Mouse (Mus musculus) embryonic fibroblast, embryonic 13.5 days (primary cell): Measurements from ENCODE around the gene Vipr1. TPM values are rescaled to one million over a fixed set of nuclear protein-coding genes. Genes with fewer than 3 reads are reported as not detected.

Experiments used
- H3K27ac ChIP-seq: 2 replicates; pipeline ENCODE4 v1.5.1; 2012; ENCODE audit warnings: low read length, control low read depth, inconsistent platforms; ENCODE audit not compliant: insufficient read depth
- H3K4me1 ChIP-seq: 2 replicates; pipeline ENCODE4 v1.6.1; 2011; ENCODE audit warnings: low read length; ENCODE audit not compliant: control insufficient read depth, insufficient read depth
- H3K4me3 ChIP-seq: 2 replicates; pipeline ENCODE4 v1.5.1; 2011; ENCODE audit warnings: mild to moderate bottlenecking, control low read depth, low read length; ENCODE audit not compliant: insufficient read depth
- CTCF ChIP-seq: IDR thresholded peaks from 2 replicates; pipeline ENCODE4 v1.5.1; 2011; ENCODE audit warnings: mild to moderate bottlenecking, control low read depth, low read length, moderate library complexity, borderline replicate concordance; ENCODE audit not compliant: insufficient read depth
- POLR2A ChIP-seq: IDR thresholded peaks from 2 replicates; pipeline ENCODE4 v1.6.1; 2011; ENCODE audit warnings: low read depth, mild to moderate bottlenecking, control low read depth, low read length, moderate library complexity
- polyA plus RNA-seq: library from polyadenylated mRNA; stranded (reverse); fragments of >200 nt; gene quantifications from 2 replicates; pipeline ENCODE4 v1.2.4, GENCODE M21; 2011; ENCODE audit warnings: low read depth; ENCODE audit not compliant: missing spikeins, insufficient read length

Vipr1 gene
- polyA plus RNA-seq, 1 experiment: 0.14 TPM

DNA sequence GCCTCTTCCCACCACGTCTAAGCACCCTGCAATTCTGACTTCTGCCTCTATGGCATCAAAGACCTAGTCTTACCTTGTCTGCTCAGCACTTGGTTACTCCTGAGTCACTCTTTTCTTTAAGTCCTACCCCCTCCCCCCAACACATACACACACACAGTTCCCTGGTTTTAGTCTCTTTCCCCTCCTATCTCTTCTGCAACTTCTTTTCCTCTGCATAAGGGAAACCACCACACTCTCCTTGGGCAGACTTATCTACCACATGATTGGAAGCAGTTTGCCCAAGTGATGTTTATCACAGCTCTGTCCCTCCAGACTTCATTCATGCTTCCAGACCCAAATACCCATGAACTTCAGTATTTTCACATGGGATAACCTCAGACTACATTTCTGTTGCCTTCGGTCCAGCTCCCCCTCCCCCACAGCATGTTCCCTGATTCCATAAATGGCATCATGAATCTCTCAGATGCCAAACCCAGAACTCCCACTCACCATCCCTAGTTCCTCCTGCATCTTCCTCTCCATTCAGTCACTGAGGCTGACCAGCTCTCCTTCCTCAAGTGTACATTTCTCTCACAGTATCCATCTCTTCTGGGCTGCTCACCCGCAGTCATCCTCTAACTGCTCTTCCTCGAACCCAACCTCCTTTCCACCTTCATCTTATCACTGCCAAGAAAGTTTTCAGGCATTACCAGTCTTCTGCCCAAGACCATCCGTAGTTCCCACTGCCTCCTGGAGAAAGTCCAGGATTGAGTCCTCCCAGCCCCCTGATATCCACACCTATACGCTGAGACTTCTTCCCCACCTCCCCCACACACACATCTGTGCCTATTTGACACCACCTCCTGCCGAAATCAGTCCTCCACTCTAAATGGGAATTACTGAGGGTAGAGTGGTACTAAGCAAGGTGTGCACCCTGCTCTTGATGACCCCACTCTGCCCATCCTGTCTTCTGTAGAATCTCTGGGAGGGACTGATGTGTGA lies 66.3 kb downstream of the Vipr1 start:
- H3K27ac ChIP-seq: no peak overlapping the region
- peaks cover 12% of the 10 kb centered on the region for H3K4me1 ChIP-seq
- no peak overlapping the region for H3K4me3 ChIP-seq
- TF ChIP-seq POLR2A (no peak), CTCF (no peak)

DNA sequence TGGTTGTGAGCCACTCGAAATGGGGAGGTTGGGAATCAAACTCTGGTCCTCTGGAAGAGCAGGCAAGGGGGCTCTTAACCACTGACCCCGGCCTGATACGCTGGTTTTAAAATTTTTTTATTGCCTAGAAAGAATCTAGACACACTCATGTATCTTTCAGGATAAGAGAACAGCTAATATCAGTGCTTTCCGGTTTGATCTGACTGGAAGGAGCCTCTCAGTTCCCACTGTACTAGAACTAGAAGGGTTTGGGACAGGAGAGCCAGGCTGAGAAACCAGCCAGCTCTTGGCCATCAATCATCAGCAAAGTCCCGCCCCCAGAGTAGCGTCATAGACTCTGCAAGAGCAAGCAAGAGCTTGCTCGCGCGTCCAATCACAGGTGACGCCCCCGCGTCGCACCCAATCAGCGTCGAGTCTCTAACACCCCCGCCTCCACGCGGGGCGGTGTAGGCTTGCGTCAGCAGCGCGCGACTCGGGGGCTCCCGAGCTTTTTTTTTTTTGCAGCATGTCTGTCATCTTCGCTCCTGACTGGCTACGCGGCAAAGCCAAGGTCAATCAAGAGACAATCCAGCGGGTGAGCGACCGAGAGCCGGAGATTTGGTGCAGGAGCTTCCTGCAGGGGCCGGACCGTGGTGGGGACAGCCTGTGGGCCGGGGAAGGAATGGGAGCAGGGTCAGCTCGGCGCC lies 67.5 kb downstream of the Vipr1 start, which contains the start of gene Ss18l2:
Gene Ss18l2 (plus strand): TSS at position 432 of the 686 bp plus-strand sequence.
- peak within 1 kb of the TSS; percentile 70 for H3K27ac ChIP-seq
- TF ChIP-seq CTCF (no peak), POLR2A (peak; percentile 61)
- H3K4me1 ChIP-seq: peaks cover 12% of the 10 kb centered on the region
- H3K4me3 ChIP-seq: peak within 1 kb of the TSS; percentile 89

DNA sequence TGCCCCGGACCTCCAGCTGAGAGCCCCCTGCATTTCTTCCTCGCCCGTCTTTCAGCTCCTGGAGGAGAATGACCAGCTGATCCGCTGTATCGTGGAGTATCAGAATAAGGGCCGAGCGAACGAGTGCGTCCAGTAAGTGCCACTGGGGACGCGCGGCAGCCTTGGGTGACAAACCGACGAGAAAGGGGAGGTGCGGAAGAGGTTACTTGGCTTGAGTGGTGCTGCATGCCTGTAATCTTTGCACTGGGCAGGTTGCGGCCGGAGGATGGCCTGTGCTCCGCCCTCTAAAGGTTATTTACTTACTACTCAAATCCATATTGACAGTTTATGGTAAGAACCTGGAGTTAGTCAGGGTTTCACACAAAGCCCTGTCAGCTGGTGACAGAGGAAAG lies 68.1 kb downstream of the Vipr1 start:
- peaks cover 11% of the 10 kb centered on the region for H3K4me1 ChIP-seq
- H3K4me3 ChIP-seq: peak overlapping the region; percentile 89
- H3K27ac ChIP-seq: peak overlapping the region; percentile 70
- TF ChIP-seq POLR2A (no peak), CTCF (no peak)

DNA sequence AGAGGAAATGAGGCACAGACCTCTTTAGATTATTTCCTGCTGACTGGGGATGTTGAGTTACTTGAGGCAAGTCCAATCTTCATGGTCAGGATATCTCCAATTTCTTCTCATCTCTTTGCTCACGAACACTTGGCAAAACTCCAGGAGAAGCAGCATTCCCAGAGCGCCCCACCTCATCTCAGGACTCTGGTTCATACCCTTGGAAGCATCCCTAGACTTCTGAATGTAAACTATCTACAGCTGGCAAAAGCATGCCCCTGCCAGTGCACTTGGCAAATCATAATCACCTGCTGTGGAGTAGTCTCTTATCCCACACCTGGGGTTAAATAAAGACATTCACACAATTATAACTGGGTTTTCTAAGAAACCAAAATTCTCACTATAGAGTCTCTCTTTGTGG lies 74.5 kb downstream of the Vipr1 start:
- H3K4me1 ChIP-seq: peaks cover 5% of the 10 kb centered on the region
- no peak for TF ChIP-seq CTCF
- no peak for TF ChIP-seq POLR2A
- H3K27ac ChIP-seq: no peak overlapping the region
- no peak overlapping the region for H3K4me3 ChIP-seq

DNA sequence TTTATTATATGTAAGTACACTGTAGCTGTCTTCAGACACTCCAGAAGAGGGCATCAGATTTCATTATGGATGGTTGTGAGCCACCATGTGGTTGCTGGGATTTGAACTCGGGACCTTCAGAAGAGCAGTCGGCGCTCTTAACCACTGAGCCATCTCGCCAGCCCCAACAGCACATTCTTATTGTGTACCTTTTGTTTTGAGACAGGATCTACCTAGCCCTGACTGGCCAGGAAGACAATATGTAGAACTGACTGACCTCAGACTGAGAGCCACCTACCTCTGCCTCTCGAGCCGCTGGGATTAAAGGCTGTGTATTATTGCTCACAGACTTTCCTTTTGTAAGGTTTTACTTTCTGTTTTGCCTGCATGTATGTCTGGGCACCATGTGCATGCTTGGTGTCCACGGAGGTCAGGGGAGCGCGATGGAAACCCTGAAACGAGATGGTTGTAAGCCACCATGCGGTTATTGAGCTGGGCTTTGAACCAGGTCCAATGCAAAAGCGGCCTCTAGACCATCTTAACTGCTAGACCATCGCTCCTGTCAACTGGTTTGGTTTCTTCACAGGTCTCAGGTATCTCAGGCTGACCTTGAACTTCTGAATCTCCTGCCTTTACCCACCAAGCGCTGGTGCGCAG lies 75.7 kb downstream of the Vipr1 start:
- peak overlapping the region; percentile 91 for H3K27ac ChIP-seq
- H3K4me3 ChIP-seq: peak overlapping the region; percentile 24
- TF ChIP-seq POLR2A: no peak
- no peak for TF ChIP-seq CTCF

DNA sequence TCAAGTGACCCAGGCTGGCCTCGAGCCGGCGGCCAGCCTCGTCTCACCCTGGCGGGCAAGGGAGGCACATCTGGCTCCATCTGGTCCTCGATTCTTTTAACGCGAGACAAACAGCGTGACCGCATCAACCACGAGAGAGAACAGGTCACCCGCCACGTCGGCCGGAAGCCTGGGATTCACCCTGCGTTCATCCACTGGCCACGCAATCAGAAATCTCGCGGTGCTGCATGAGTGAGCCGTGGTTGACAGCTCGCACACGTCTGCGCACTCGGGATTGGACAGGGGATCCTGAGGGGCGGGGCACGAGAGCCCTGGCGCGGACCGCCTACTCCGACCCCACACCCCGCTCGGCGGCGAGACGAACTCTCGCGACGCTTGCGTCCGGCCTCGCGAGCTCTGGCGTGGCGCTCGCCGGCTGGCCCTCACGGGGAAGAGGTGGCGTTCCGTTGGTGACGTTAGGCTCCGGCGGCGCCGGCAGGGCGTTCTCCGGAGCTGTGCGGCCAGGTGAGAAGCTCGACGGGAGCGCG lies 76.3 kb downstream of the Vipr1 start, which contains the start of gene Nktr:
Gene Nktr (plus strand): TSS at position 378 of the 527 bp plus-strand sequence.
- Histone ChIP-seq H3K27ac (peak within 1 kb of the TSS; percentile 91), H3K4me1 (peaks cover 4% of the 10 kb centered on the region; the same call in 1 of the 2 replicates), H3K4me3 (peak within 1 kb of the TSS; percentile 74)
- peak; percentile 86 for TF ChIP-seq POLR2A
- no peak for TF ChIP-seq CTCF

More for the DNA sequence above, 75.7 kb downstream of the Vipr1 start:
- peaks cover 4% of the 10 kb centered on the region; the same call in 1 of the 2 replicates for H3K4me1 ChIP-seq

DNA sequence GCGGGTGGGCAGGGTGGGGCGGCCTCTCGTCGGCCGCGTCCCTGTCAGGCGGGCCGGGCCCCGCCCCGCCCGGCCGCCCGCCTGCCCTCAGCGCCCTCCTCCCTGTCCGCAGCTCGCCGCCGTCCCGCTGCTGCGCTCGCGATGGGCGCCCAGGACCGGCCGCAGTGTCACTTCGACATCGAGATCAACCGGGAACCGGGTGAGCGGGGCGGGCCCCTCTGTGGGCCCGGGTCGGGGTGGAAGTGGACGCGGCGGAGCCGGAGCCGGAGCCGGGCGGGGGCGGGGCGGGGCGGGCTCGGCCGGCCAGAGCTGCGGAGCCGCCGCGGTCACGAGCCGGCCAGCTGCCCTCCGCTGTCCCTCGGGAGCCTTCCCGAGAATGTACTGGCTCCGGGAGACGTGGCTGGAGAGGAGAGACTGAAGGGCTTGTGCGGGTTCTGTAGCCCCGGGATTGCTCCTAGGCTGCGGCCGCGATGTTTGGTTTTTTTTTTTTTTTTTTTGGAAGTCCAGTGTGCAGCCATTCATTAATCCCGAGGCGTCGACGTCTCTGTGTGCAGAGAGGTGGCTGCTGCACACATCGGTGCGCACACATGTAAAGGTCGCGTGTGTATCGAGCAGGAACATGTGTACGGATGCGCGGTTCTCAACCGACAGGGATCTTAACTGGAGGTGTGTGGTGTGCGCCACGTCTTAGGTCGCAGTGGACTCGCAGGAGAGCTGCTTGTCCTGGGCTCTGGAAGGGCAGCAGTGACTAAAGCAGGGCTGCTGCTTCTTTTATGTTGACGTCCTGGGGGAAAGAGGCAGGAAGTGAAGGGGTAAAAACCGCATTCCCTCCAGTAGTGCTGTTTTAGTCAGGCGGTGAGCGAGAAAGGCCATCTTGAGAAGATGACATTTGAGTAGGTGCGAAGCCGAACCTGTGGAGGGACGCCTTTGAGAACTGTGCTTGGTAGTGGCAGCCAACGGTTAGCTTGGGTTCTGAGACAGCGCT lies 77.1 kb downstream of the Vipr1 start:
- TF ChIP-seq POLR2A: peak; percentile 56
- no peak for TF ChIP-seq CTCF
- Histone ChIP-seq H3K27ac (peak overlapping the region; percentile 79), H3K4me1 (peaks cover 4% of the 10 kb centered on the region; the same call in 1 of the 2 replicates), H3K4me3 (peak overlapping the region; percentile 74)

Other genes with a start within 250 kb of the Vipr1 start
- gene Cck, start 147.0 kb upstream of the Vipr1 start, polyA plus RNA-seq: 4.6 and 15.0 TPM in 2 replicates
- gene Lyzl4, start 620 bp upstream of the Vipr1 start, polyA plus RNA-seq: not detected in 2 replicates
- gene Sec22c, start 62.8 kb downstream of the Vipr1 start, polyA plus RNA-seq: 9.3 and 11.2 TPM in 2 replicates
- 46.9 and 59.7 TPM in 2 replicates for gene Ss18l2, start 67.6 kb downstream of the Vipr1 start, polyA plus RNA-seq
- gene Nktr, start 76.5 kb downstream of the Vipr1 start, polyA plus RNA-seq: 134 and 169 TPM in 2 replicates
- 30.4 and 36.6 TPM in 2 replicates for gene Zfp651, start 116.6 kb downstream of the Vipr1 start, polyA plus RNA-seq
- not detected in 2 replicates for gene Klhl40, start 134.9 kb downstream of the Vipr1 start, polyA plus RNA-seq
- gene Hhatl, start 149.8 kb downstream of the Vipr1 start, polyA plus RNA-seq: not detected in 2 replicates
- gene Ccdc13, start 196.7 kb downstream of the Vipr1 start, polyA plus RNA-seq: not detected in 2 replicates
- gene Higd1a, start 215.6 kb downstream of the Vipr1 start, polyA plus RNA-seq: 96.1 and 101 TPM in 2 replicates